Mouse (Mus musculus): ENCODE data around the gene Plpp7.

Gene Plpp7

GRCm38 (mm10) chr2:32139377-32139776, 44.0 kb downstream of the Plpp7 start:
- no peak for DNase-seq (ENCODE audit: low spot score)

GRCm38 (mm10) chr2:32140498-32140934, 45.2 kb downstream of the Plpp7 start:
- no peak for DNase-seq (ENCODE audit: low spot score)

GRCm38 (mm10) chr2:32141602-32142001, 46.3 kb downstream of the Plpp7 start:
- DNase-seq (ENCODE audit: low spot score): no peak

- DNase-seq (ENCODE audit: low spot score): no peak
Measured at GRCm38 (mm10) chr2:32142368-32142767, 47.0 kb downstream of the Plpp7 start.

- no peak for DNase-seq (ENCODE audit: low spot score)
Measured at GRCm38 (mm10) chr2:32144633-32145032, 49.3 kb downstream of the Plpp7 start.

GRCm38 (mm10) chr2:32146617-32147162, 51.4 kb downstream of the Plpp7 start:
- no peak for DNase-seq (ENCODE audit: low spot score)

- no peak for DNase-seq (ENCODE audit: low spot score)
Measured at GRCm38 (mm10) chr2:32150135-32150534, 54.8 kb downstream of the Plpp7 start.

GRCm38 (mm10) chr2:32150562-32150923, 55.2 kb downstream of the Plpp7 start:
- no peak for DNase-seq (ENCODE audit: low spot score)

- no peak for DNase-seq (ENCODE audit: low spot score)
Measured at GRCm38 (mm10) chr2:32150924-32151659, 55.8 kb downstream of the Plpp7 start, which contains the start of gene Prrc2b. Gene Prrc2b (plus strand): TSS chr2:32151082.

GRCm38 (mm10) chr2:32151660-32152366, 56.5 kb downstream of the Plpp7 start:
- no peak for DNase-seq (ENCODE audit: low spot score)

- no peak for DNase-seq (ENCODE audit: low spot score)
Measured at GRCm38 (mm10) chr2:32152367-32153034, 57.2 kb downstream of the Plpp7 start.

GRCm38 (mm10) chr2:32153041-32153790, 57.9 kb downstream of the Plpp7 start:
- no peak for DNase-seq (ENCODE audit: low spot score)

- DNase-seq (ENCODE audit: low spot score): no peak
Measured at GRCm38 (mm10) chr2:32153791-32154119, 58.4 kb downstream of the Plpp7 start.

GRCm38 (mm10) chr2:32154334-32154997, 59.1 kb downstream of the Plpp7 start:
- no peak for DNase-seq (ENCODE audit: low spot score)

- no peak for DNase-seq (ENCODE audit: low spot score)
Measured at GRCm38 (mm10) chr2:32154998-32155541, 59.7 kb downstream of the Plpp7 start.

GRCm38 (mm10) chr2:32155614-32156013, 60.3 kb downstream of the Plpp7 start:
- DNase-seq (ENCODE audit: low spot score): no peak

- DNase-seq (ENCODE audit: low spot score): no peak
Measured at GRCm38 (mm10) chr2:32156645-32157044, 61.3 kb downstream of the Plpp7 start.

- no peak for DNase-seq (ENCODE audit: low spot score)
Measured at GRCm38 (mm10) chr2:32157328-32157727, 62.0 kb downstream of the Plpp7 start.

- DNase-seq (ENCODE audit: low spot score): no peak
Measured at GRCm38 (mm10) chr2:32158616-32159239, 63.4 kb downstream of the Plpp7 start.

Measured in urinary bladder, postnatal 10 days (tissue).